Mouse (Mus musculus) megakaryocyte, embryonic 14.5 days (primary cell): Measurements from ENCODE around the gene Hspb6. TPM values are rescaled to one million over a fixed set of nuclear protein-coding genes. Genes with fewer than 3 reads are reported as not detected.

Experiments
- H3K27me3 ChIP-seq: replicated peaks from 2 replicates; pipeline ENCODE3; 2012; ENCODE audit warnings: inconsistent platforms
- H3K36me3 ChIP-seq: replicated peaks from 2 replicates; pipeline ENCODE3; 2012; ENCODE audit warnings: low read length, inconsistent platforms, mixed read lengths
- H3K4me1 ChIP-seq: 2 replicates; pipeline ENCODE4 v1.6.1; 2012; ENCODE audit warnings: inconsistent platforms
- H3K4me3 ChIP-seq: replicated peaks from 2 replicates; pipeline ENCODE3; 2012; ENCODE audit warnings: moderate library complexity, mild to moderate bottlenecking, inconsistent platforms
- H3K9me3 ChIP-seq: 2 replicates; pipeline ENCODE4 v1.6.1; 2012; ENCODE audit warnings: inconsistent platforms
- FLI1 ChIP-seq: IDR thresholded peaks from 2 replicates; pipeline ENCODE4 v1.6.1; 2012; ENCODE audit warnings: low read length, inconsistent platforms, mixed read lengths
- GATA1 ChIP-seq: IDR thresholded peaks from 3 replicates; pipeline ENCODE4 v1.6.1; 2012; ENCODE audit warnings: mixed read lengths, low read length, inconsistent platforms, borderline replicate concordance
- polyA plus RNA-seq: library from polyadenylated mRNA; stranded (reverse); fragments of >175 nt; gene quantifications from 2 replicates; pipeline ENCODE4 v1.2.3, GENCODE M21; 2012; ENCODE audit warnings: low replicate concordance; ENCODE audit not compliant: insufficient read depth

Hspb6 gene
- polyA plus RNA-seq, 1 experiment: 6.0 TPM

GRCm38 (mm10) chr7:30563117-30563905 lies 11.3 kb downstream of the Hspb6 start, which contains the start of the genes U2af1l4, Gm49396 and Psenen:
Gene U2af1l4 (plus strand): TSS chr7:30563301.
Gene Gm49396 (plus strand): TSS chr7:30563344.
Gene Psenen (minus strand): TSS chr7:30563627.
- Histone ChIP-seq H3K4me1 (peaks cover 64% of the 10 kb centered on the region), H3K36me3 (peaks cover 56% of the 10 kb centered on the region), H3K9me3 (no peaks in the 10 kb centered on the region), H3K4me3 (peak within 1 kb of the TSS; percentile 99), H3K27me3 (no peaks in the 10 kb centered on the region)
- TF ChIP-seq FLI1: no peak
- TF ChIP-seq GATA1: no peak

- TF ChIP-seq GATA1 (no peak), FLI1 (no peak)
- Histone ChIP-seq H3K27me3 (no peaks in the 10 kb centered on the region), H3K4me3 (peak overlapping the region; percentile 99), H3K4me1 (peaks cover 59% of the 10 kb centered on the region), H3K36me3 (peaks cover 62% of the 10 kb centered on the region), H3K9me3 (no peaks in the 10 kb centered on the region)
Observed at GRCm38 (mm10) chr7:30563906-30564280, 11.9 kb downstream of the Hspb6 start.

DNA sequence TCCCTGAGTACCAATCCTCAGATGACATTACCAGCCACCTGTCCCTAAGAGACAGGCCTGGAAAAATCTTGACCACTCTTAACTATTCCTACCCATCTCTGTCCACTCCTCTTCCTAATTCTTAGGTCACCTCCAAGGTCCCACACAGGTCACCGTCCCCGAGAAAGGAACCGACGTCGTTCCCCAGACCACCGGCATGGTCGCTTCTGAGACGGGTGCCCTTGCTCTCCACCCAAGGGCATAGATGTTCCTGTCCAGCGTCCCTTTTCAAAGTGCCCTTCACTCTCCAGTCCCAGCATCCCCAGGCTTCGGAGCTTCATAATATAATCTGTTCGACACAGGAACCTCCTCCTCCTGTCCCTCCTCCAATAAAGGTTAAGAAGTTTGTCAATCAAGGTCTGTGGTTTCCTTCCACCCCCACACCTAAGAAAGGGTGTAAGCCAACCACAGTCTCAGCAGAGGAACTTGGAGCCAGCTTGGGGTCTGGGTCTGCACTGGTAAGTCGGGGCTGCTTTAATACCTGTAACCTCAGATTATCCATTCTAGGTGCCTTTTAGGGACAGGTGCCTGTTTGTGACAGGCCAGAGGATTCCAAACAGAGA lies 13.1 kb downstream of the Hspb6 start, which contains the start of gene Igflr1:
Igflr1 (plus strand) TSS at position 458 of the 602 bp plus-strand sequence.
- no peaks in the 10 kb centered on the region for H3K27me3 ChIP-seq
- no peak for TF ChIP-seq FLI1
- TF ChIP-seq GATA1: no peak
- peaks cover 73% of the 10 kb centered on the region for H3K36me3 ChIP-seq
- H3K4me1 ChIP-seq: peaks cover 54% of the 10 kb centered on the region
- H3K4me3 ChIP-seq: peak within 1 kb of the TSS; percentile 99
- no peaks in the 10 kb centered on the region for H3K9me3 ChIP-seq

GRCm38 (mm10) chr7:30566033-30566432 lies 14.1 kb downstream of the Hspb6 start:
- H3K36me3 ChIP-seq: peaks cover 78% of the 10 kb centered on the region
- TF ChIP-seq GATA1: no peak
- TF ChIP-seq FLI1: no peak

DNA sequence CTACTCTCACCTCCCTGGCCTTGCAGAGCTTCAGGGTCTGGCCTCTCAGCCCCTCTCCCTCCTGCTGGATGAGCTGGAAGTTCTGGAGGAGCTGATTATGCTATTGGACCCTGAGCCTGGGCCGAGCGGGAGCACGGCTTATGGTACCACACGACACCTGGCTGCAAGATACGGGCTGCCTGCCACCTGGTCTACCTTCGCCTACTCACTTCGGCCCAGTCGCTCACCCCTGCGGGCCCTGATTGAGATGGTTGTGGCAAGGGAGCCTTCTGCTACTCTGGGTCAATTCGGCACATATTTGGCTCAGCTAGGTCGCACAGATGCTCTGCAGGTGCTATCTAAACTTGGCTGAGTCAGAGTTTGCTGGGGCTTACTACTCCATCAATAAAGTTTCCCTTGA lies 15.6 kb downstream of the Hspb6 start:
- H3K27me3 ChIP-seq: no peaks in the 10 kb centered on the region
- H3K36me3 ChIP-seq: peaks cover 87% of the 10 kb centered on the region
- H3K4me1 ChIP-seq: peaks cover 40% of the 10 kb centered on the region
- TF ChIP-seq FLI1 (no peak), GATA1 (no peak)
- H3K4me3 ChIP-seq: no peak overlapping the region
- H3K9me3 ChIP-seq: no peaks in the 10 kb centered on the region

More at GRCm38 (mm10) chr7:30566033-30566432, 14.1 kb downstream of the Hspb6 start:
- Histone ChIP-seq H3K9me3 (no peaks in the 10 kb centered on the region), H3K4me1 (peaks cover 45% of the 10 kb centered on the region), H3K4me3 (peak overlapping the region; percentile 10), H3K27me3 (no peaks in the 10 kb centered on the region)

GRCm38 (mm10) chr7:30572389-30572788 lies 20.4 kb downstream of the Hspb6 start:
- Histone ChIP-seq H3K36me3 (peaks cover 99% of the 10 kb centered on the region), H3K4me1 (peaks cover 11% of the 10 kb centered on the region; the same call in 1 of the 2 replicates), H3K4me3 (no peak overlapping the region), H3K27me3 (no peaks in the 10 kb centered on the region), H3K9me3 (no peaks in the 10 kb centered on the region)
- TF ChIP-seq GATA1: no peak
- no peak for TF ChIP-seq FLI1

DNA sequence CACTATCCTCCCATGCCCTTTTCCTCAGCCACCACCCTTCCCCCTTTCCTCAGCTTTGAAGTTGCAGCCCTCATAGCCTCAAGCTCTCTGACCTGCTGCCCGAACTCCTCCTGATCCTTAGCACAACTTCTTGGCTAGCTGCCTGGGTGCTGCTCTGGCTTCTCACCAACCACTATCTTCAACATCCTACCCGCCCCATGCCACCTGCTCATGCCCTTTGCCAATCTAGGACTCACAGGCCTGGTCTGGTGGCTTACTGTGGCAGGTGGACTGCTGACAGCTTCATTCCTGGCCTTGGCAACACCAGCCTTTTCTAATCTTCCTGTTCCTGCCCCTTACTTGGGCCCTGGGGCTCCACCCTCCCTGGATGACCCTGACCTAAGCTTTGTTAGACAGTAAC lies 21.0 kb downstream of the Hspb6 start:
- Histone ChIP-seq H3K4me3 (no peak overlapping the region), H3K27me3 (no peaks in the 10 kb centered on the region), H3K36me3 (peaks cover 100% of the 10 kb centered on the region), H3K9me3 (no peaks in the 10 kb centered on the region), H3K4me1 (peaks cover 11% of the 10 kb centered on the region; the same call in 1 of the 2 replicates)
- TF ChIP-seq GATA1: no peak
- no peak for TF ChIP-seq FLI1

GRCm38 (mm10) chr7:30579950-30580349 lies 28.0 kb downstream of the Hspb6 start:
- peaks cover 15% of the 10 kb centered on the region; the same call in 1 of the 2 replicates for H3K4me1 ChIP-seq
- TF ChIP-seq FLI1: no peak
- no peak for TF ChIP-seq GATA1
- H3K36me3 ChIP-seq: peaks cover 99% of the 10 kb centered on the region
- H3K4me3 ChIP-seq: no peak overlapping the region
- no peaks in the 10 kb centered on the region for H3K27me3 ChIP-seq
- H3K9me3 ChIP-seq: no peaks in the 10 kb centered on the region

DNA sequence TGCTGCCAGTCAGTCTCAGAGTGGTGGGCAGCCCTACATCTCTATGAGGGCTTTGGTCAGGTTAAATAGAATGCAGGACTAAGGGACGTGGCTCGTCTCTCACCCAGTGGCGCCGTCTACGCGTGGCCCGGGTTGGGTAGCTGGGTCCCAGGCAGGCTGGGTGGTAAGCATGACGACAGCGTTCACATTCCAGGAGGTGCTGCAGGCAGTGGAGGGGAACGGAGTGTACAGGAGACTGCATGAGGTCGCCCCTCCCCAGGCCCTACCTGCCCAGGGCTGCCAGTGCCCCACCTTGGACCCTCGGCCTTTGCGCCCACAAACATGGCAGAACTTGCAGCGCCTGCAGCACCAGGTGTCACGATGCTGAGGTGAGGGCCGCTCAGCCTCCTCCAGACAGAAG lies 29.6 kb downstream of the Hspb6 start:
- H3K4me3 ChIP-seq: no peak overlapping the region

GRCm38 (mm10) chr7:30584339-30584738 lies 32.4 kb downstream of the Hspb6 start:
- no peaks in the 10 kb centered on the region for H3K9me3 ChIP-seq
- H3K36me3 ChIP-seq: peaks cover 78% of the 10 kb centered on the region
- H3K4me3 ChIP-seq: no peak overlapping the region
- H3K4me1 ChIP-seq: peaks cover 41% of the 10 kb centered on the region
- H3K27me3 ChIP-seq: no peaks in the 10 kb centered on the region
- TF ChIP-seq FLI1 (no peak), GATA1 (no peak)

More for the DNA sequence above, 29.6 kb downstream of the Hspb6 start:
- peaks cover 99% of the 10 kb centered on the region for H3K36me3 ChIP-seq
- peaks cover 31% of the 10 kb centered on the region for H3K4me1 ChIP-seq
- no peak for TF ChIP-seq GATA1
- TF ChIP-seq FLI1: no peak
- no peaks in the 10 kb centered on the region for H3K27me3 ChIP-seq
- H3K9me3 ChIP-seq: no peaks in the 10 kb centered on the region

- Histone ChIP-seq H3K36me3 (peaks cover 69% of the 10 kb centered on the region), H3K4me1 (peaks cover 49% of the 10 kb centered on the region), H3K4me3 (no peak overlapping the region)
Observed at GRCm38 (mm10) chr7:30585170-30585569, 33.2 kb downstream of the Hspb6 start.

More at GRCm38 (mm10) chr7:30585170-30585569, 33.2 kb downstream of the Hspb6 start:
- no peaks in the 10 kb centered on the region for H3K9me3 ChIP-seq
- H3K27me3 ChIP-seq: no peaks in the 10 kb centered on the region
- TF ChIP-seq GATA1: no peak
- TF ChIP-seq FLI1: no peak
